Mouse (Mus musculus): ENCODE measurements around the gene Il11ra1.
"Not testable (repeated sequence)": the region's sequence is repeated elsewhere in the genome, so short reads cannot be mapped to it uniquely, and the experiment has no call there.

DNA sequence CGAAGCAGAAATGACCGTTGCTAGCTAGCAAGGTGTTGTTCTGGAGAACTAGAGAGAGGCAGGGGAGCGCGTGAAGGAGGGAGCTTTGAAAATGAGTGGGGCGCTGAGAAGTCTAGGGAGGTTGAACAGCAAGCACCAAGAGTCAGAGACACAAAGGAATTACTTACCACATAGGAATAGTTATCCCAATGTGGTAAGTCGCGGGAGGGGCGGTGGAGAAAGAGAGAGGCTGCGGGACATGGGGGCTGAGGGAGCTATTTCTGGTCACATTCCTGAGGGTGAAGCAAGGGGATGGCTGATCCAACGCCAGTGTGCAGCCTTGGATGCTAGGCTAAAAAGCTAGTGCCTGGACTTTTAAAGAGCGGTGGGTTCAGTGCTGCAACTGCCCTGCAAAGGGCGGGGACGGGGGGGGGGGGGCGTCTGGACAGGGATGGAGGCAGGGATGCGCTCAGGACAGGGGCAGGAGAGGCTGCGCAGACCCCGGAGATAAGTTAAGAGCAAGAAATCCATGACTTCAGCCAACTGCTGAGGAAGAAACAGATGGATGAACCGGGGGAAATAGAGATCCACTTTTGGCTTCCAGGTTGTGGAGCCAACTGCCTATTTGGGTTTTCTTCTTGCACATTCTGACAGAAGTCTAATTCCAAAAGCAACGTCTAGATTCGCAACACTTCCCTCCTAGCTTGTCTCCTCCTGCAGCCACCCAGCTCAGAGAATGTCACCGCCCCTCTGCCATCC is 82.1 kb downstream of the Il11ra1 start:
- not testable (repeated sequence) for TF ChIP-seq CTCF (IDR thresholded peaks at IDR 0.05; ENCODE audit: low read depth, low read length); EP300 (IDR thresholded peaks at IDR 0.05; ENCODE audit: insufficient read depth, low read depth, low read length); POLR2A (IDR thresholded peaks at IDR 0.05; ENCODE audit: insufficient read depth, low read length)
